Mouse (Mus musculus) spleen, postnatal 4 days (tissue): ENCODE measurements at regions not wholly inside any gene's neighbourhood (a gene's known extent, or its start where the extent isn't known, plus 50 kb on each side); places are given as distances from the start of the nearest gene placed in this dataset.

ENCODE experiments used
- DNase-seq, 2 experiments: peaks; one replicate each; pipeline ENCODE4 v3.0.0; 2022; ENCODE audit warnings: low spot score in 2 of 2

GRCm38 (mm10) chr11:111568876-111569275 is 502.9 kb downstream of the Kcnj2 start:
- no peak for DNase-seq

DNA sequence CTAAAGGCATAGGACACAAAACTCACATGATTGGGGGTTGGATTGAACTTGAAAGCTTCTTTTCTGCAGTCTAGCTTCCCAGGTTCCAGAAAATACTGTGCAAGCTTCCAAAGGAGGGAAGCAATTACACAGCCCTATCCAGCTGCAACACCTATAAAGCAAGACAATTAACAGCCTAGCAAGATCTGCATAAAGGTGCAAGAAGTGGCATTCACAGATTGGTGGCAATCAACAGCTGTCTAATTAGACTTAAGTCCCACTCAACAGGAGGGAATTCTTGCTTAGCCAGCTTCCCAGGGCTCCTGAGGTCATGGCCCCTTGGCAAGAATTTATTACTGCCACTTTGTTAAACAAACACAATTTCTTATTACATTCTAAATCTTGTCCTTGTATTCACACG is 511.9 kb downstream of the Kcnj2 start:
- no peak for DNase-seq

DNA sequence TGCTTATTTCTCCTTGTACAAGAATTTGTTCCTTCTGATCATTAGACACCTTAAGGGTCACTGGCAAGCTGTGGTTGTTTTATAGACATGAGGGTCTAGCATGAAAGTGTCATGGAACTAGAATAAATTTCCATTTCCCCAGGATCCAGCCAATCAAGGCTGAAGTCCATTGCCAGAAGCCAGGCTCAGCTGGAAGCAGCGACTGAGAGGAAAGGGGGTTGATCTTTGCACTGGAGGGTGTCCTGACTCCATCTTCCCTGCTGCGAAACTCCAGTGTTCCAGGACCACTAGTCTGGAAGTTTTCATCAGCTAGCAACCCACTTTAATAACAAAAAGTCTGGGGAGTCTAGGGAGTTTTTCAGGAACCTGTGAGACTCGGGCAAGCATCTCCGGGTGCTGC is 517.0 kb downstream of the Kcnj2 start:
- no peak for DNase-seq

GRCm38 (mm10) chr11:111583606-111584005 is 517.6 kb downstream of the Kcnj2 start:
- DNase-seq = no peak

DNA sequence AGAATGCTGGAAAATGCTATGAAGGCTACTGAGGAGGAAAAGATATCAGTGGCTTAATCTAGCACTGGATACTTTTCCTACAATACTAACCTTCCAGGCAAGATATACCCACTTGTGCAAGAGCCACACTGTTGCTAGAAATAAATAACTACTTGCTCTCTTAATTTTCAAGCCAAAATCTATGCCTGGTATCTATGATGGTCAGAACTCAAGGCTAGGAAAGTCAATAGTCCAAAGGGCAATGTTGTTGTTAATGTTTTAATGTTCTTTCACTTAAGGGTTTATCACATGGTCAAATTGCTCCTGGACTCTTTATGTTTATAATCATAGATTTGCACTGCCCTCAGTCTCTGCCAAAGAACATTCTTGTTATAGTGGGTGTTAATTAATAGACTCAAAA is 533.5 kb downstream of the Kcnj2 start:
- no peak for DNase-seq

DNA sequence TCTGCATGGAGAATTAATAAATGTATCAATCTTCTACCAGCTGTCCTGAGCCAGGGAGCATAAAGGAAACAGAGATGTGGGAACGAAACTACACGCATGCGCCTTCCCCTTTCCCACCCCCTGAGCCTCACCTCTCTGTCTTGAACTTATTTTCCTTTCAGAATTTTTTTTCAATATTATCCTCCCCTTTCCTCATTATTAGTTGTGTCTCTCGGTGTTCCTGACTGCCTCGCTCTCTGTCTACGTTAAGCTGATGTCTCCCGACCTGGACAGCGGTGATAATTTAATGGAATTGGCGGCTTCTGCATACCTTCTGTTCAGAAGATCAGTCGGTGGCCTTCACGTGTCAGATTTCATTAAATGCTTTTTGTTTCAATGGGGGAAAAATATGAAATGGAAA is 539.2 kb downstream of the Kcnj2 start:
- DNase-seq = no peak

DNA sequence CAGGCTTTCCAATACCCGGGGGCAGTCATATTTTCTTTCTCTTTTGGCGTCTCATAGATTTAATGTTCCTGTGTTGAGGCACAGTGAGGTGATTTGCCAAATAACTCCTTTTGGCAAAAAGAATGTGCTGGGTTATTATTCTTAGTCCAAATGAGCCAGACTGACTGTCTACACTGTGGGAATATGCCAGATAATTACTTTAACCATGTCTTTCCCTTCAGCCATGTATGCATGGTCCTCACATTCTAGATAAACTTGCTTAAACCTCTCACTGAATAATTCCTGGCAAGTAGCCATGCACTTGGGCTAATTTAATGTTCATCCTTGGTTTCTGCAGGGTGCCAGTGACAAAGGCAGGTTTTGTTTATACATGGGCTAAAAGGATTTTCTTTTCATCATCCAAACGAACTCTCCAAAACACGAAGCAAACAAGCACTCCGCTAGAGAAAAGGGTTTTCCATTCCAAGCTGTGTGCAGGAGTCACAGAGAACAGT is 544.6 kb downstream of the Kcnj2 start:
- no peak for DNase-seq

GRCm38 (mm10) chr11:111643603-111644002 is 577.6 kb downstream of the Kcnj2 start:
- DNase-seq = no peak

DNA sequence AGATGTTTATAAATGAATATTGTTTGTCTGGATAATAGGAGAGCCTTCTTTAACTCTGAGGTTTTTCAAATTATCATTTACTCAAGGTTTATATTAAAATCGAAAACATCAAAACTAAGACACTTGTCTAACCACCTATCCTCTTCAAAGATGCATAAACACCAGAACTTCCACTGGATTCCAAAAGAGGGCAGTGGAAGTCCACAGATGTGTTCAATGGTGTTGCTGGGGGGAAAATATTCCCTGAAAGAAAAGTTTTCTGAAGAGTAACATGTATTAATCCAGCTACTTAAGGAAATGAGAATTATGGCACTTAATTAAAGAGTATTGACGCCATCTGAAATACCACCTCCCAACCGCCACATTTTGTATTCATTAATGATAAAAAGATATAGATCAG is 586.9 kb downstream of the Kcnj2 start:
- DNase-seq = no peak

DNA sequence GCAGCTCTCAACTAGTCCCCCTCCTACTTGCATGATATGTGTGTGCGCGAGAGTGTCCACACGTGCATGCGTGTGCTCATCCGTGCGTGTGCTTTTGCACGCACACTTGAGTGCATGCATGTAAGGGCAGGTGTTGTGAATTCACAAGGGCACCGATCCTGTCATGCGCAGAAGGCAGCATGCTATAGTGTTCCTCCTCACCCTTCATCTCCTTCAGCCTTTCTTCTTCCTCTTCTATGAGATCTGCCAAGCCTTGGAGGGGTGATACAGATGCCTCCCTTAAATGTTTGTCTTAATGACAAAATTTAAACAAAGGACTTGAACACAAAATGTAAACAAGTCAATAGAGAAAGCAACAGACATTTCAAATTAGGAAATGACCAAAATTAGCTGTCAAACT is 591.8 kb downstream of the Kcnj2 start:
- no peak for DNase-seq

- DNase-seq = no peak
Observed at GRCm38 (mm10) chr11:111658362-111659309, 592.7 kb downstream of the Kcnj2 start.

DNA sequence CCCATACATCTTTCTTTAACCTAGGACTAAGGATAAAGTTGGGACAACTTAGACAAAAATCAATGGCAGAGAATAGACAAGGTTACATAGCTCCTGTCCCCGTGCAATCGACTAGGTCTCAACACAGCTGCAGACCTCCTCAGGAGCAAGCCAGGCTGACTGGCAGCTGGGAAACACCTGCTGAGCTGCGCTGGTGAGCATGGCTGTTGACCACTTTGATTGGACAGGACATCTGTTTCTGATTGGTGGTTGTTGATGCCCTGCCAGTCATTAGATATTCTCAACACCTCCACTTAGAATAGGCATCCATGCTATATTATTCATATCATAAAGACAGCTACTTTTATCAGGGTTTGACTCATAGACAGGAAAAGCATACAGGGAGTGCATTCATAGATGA is 597.3 kb downstream of the Kcnj2 start:
- DNase-seq = no peak

DNA sequence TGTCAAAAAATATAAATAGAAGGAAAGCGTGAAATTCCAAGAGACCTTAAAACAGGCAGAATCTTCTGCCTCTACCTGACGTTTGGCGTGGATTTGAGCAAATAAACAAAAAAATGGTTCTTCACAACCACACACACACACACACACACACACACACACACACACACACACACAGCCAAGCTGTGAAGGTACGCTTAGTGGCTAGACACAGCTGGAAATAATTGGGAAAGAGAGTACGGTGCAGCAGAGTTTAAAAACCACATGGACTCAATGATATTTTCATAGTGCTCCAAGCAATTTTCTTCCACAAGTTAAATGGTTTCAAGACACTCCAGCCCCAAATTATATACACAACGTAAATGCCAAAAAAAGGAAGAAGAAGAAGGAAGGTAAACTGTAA is 600.4 kb downstream of the Kcnj2 start:
- no peak for DNase-seq

DNA sequence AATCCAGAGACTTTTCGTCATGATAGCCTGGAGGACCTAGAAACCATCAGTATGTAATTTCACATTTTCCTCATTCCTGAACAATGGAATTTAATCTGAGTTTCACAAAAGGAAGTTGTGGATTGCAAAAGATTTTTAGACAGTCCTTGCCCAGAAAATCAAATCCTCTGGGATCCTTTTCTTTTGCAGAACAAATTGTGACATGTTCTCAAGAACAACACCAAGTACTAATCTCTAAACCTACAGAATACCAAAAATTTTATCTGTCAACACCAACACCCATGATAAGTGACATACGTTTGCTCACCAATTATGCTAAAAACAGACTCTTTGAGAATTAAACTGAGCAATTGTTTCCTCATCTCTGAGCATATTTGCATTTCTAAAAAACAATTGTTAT is 605.9 kb downstream of the Kcnj2 start:
- DNase-seq = no peak

DNA sequence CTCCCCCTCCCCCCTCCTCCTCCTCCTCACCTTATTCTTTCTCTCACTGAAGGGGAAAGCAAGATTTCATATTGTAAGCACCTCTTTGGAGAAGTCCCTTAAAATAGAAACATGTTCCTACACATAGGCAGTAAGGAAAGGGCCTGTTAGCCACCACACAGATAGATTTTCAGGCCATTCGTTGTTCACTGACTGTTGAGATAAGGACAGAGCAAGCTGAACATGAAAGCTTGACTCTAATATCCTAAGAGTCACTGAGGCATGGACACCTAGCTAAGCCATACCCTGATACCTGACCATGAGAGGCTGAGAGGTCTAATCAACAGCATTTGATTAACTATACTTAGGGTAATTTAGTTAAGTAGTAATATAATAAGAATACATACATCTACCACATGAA is 609.7 kb downstream of the Kcnj2 start:
- DNase-seq = no peak

DNA sequence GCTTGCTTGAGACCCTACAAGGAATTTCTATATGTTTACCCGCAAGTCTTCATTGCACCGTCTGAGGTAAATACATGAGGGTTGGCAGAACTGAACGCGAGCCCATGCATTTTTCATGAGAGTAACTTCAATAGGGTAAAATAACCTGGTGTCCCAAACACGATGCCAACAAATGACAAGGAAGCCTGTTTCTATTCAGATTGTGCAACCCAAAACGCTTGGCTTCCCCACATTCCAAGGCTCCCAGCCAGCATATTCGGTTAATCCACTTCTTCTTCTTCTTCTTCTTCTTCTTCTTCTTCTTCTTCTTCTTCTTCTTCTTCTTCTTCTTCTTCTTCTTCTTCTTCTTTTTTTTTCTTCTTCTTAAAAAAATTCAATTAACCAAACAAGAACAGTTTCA is 616.4 kb downstream of the Kcnj2 start:
- no peak for DNase-seq

- no peak for DNase-seq
Observed at GRCm38 (mm10) chr11:111683909-111684308, 617.9 kb downstream of the Kcnj2 start.

- DNase-seq = peak in 1 of 2 experiments; percentile 27
Observed at GRCm38 (mm10) chr11:111687769-111688168, 621.8 kb downstream of the Kcnj2 start.

- DNase-seq = no peak
Observed at GRCm38 (mm10) chr11:111688186-111688860, 622.4 kb downstream of the Kcnj2 start.

DNA sequence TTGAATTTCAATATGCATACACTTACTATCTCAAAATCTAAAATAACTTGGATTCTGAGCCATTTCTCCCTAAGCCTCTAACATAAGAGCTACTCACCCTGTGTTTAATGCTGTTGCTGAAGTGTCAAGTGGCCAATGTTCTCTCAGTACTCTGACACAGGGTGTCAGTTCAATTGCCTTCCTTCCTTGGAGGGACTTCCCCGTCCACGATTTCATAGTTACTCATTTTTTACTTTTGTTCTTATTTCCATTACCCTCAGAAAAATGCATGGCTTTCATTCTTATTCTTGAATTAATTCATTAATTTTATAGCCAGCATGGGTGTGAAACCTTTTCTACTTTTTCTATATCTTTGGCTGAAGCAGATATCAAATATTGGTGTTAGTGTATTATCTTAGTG is 623.9 kb downstream of the Kcnj2 start:
- DNase-seq = no peak

DNA sequence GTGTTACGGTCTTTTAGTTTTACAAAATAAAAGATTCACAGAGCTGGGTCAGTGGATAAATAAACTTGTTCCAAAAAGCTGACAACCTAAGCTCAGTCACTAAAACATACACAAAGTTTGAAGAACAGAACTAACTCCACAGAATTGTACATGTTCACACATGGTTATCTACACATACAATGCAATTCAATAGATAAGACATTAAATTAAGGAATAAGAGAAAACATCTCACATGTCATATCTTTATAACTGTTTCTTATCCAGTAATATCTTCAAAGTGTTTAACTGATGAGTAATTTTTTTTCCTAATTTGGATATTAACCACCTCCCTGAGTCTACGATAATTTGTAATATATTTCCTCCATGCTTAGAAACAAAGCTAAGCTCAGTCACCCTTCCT is 625.5 kb downstream of the Kcnj2 start:
- DNase-seq = no peak

DNA sequence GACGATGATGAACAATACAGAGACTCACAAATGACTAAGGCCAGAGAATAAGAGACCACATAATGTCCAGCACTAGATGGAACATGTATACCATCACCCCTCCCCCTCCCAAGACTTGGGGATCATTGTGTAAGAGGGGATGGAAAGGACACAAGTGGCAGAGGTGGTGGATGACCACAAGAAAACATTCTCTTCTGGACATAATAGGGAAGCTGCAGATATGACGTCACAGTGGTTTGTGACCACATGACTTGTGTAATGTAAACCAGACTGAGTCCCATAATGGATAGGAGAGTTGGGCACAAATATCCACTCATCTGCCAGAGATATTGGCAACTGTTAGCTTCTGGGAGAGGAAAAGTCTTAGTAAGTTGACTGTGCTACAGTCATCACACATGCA is 630.7 kb downstream of the Kcnj2 start:
- no peak for DNase-seq

DNA sequence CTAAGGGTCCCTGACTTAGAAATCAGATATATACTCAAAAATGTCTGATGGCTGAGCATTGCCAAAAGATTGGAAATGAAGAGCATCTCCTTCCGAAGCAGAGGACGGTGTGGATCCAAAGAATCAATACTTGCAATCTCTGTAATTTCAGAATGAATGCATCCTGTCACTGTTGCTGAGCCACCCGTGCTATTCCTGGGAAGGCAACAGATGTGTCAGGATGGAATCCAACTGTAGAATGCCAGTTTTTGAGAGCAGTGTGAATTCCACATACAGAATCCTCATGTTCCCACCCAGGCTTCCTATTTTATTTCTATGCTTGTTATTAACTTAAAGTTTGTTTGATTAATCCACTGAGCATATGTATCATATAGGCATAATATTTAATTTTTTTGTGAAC is 633.9 kb downstream of the Kcnj2 start:
- DNase-seq = no peak
